Mouse (Mus musculus) limb, embryonic 10.5 days (tissue): ENCODE measurements at regions not wholly inside any gene's neighbourhood (a gene's known extent, or its start where the extent isn't known, plus 50 kb on each side); places are given as distances from the start of the nearest gene placed in this dataset.

Experiments
- DNase-seq: peaks from one replicate; pipeline ENCODE4 v3.0.0-alpha.2; 2017; ENCODE audit warnings: low spot score
- H3K27ac ChIP-seq: fragments of 300-500 bp; sonication (generic); 2 replicates; pipeline ENCODE4 v1.5.1; 2016; ENCODE audit warnings: mild to moderate bottlenecking
- H3K27me3 ChIP-seq: fragments of 300-500 bp; sonication (generic); 2 replicates; pipeline ENCODE4 v1.6.1; 2016; ENCODE audit warnings: low read depth, mild to moderate bottlenecking; ENCODE audit not compliant: poor library complexity, severe bottlenecking
- H3K36me3 ChIP-seq: fragments of 300-500 bp; sonication (generic); 2 replicates; pipeline ENCODE4 v1.6.1; 2016; ENCODE audit warnings: mild to moderate bottlenecking, moderate library complexity
- H3K4me1 ChIP-seq: fragments of 300-500 bp; sonication (generic); 2 replicates; pipeline ENCODE4 v1.6.1; 2016
- H3K4me3 ChIP-seq: fragments of 300-500 bp; sonication (generic); 2 replicates; pipeline ENCODE4 v1.5.1; 2016; ENCODE audit warnings: mild to moderate bottlenecking, moderate library complexity
- H3K9me3 ChIP-seq: fragments of 300-500 bp; sonication (generic); replicated peaks from 2 replicates; pipeline ENCODE4 v1.6.1; 2016; ENCODE audit warnings: mild to moderate bottlenecking
- WGBS: fragments of 180-500 bp; shearing (Covaris S2); methylation state at CpG from one replicate; pipeline ENCODE4 v1.1.7; 2016; 5-methylcytosine and 5-hydroxymethylcytosine counted together

GRCm38 (mm10) chr1:57032407-57032806, 54.0 kb upstream of the Satb2 start:
- Histone ChIP-seq H3K9me3 (no peaks in the 10 kb centered on the region), H3K27ac (no peak overlapping the region), H3K4me3 (no peak overlapping the region), H3K36me3 (no peaks in the 10 kb centered on the region), H3K27me3 (no peaks in the 10 kb centered on the region), H3K4me1 (no peaks in the 10 kb centered on the region)
- DNase-seq: no peak
- WGBS: 85% methylated on average over 2 of the region's 2 CpGs

DNA sequence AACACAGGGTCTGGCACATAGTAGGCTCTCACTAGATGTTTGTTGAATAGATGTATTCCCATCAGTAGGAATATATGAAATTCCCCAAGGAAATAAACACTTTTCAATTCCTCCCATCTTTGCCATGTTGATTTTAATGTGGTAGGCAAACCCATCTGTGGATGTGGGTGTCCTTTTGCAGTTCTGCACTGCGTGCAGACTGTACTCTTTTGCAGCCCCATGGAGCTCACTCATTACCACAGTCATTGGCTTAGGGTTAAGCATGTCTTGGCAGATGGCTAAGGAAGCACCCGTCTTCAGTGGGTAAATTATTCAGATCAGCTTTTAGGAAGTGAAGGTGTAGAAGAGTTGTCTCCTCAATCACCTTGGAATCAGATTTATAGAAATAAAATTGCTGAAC, 54.8 kb upstream of the Satb2 start:
- no peak for DNase-seq
- Histone ChIP-seq H3K27ac (no peak overlapping the region), H3K36me3 (no peaks in the 10 kb centered on the region), H3K27me3 (no peaks in the 10 kb centered on the region), H3K9me3 (no peaks in the 10 kb centered on the region), H3K4me1 (no peaks in the 10 kb centered on the region), H3K4me3 (no peak overlapping the region)
- 88% methylated on average over 2 of the region's 2 CpGs for WGBS

- DNase-seq: no peak
- Histone ChIP-seq H3K9me3 (no peaks in the 10 kb centered on the region), H3K4me1 (no peaks in the 10 kb centered on the region), H3K4me3 (no peak overlapping the region), H3K27ac (no peak overlapping the region), H3K36me3 (no peaks in the 10 kb centered on the region), H3K27me3 (no peaks in the 10 kb centered on the region)
- WGBS: 79% methylated on average over 6 of the region's 6 CpGs
These were observed 56.0 kb upstream of the Satb2 start for GRCm38 (mm10) chr1:57034411-57034810.

DNA sequence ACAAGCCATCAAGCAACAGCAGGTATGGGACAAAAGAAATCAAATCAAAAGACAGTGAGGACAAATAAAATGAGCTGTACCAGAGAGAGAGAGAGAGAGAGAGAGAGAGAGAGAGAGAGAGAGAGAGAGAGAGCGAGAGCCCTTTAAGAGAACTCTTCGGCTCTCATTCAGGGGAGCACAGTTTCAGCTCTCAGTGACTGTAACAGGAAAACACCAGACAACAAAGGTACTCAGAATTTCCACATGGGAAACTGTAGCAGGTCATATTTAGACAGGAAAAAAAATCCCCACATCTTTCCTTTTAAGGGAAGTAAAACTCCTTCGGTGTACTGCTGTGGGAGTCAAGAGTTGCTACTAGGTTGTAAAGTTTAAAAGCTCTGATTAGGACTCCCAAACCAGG, 57.9 kb upstream of the Satb2 start:
- Histone ChIP-seq H3K4me1 (no peaks in the 10 kb centered on the region), H3K27me3 (no peaks in the 10 kb centered on the region), H3K27ac (no peak overlapping the region), H3K4me3 (no peak overlapping the region), H3K36me3 (no peaks in the 10 kb centered on the region), H3K9me3 (no peaks in the 10 kb centered on the region)
- 76% methylated on average over 3 of the region's 3 CpGs for WGBS
- no peak for DNase-seq

DNA sequence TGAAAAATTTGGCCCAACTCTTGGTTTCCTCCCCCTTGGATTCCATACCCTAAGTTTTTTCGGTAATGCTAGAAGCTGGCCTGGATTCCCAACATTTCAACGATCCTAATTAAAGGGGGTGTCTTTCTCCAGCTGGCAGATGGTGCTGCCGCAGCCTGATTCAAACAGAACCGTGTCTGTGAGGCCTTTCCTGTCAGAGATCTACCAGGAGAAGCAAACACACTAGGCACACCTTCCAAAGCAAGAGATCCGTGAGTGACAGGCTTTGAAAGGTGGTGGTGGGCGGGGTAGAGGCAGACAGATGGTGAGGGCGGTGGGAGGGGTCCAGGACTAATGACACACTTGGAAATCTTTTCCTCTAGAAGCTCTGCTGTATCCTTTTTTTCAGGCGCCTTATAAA, 61.8 kb upstream of the Satb2 start:
- Histone ChIP-seq H3K27me3 (no peaks in the 10 kb centered on the region), H3K4me3 (no peak overlapping the region), H3K36me3 (no peaks in the 10 kb centered on the region), H3K9me3 (no peaks in the 10 kb centered on the region), H3K27ac (no peak overlapping the region), H3K4me1 (no peaks in the 10 kb centered on the region)
- 41% methylated on average over 8 of the region's 8 CpGs for WGBS
- DNase-seq: no peak

GRCm38 (mm10) chr1:57041578-57041977, 63.1 kb upstream of the Satb2 start:
- Histone ChIP-seq H3K4me1 (no peaks in the 10 kb centered on the region), H3K4me3 (no peak overlapping the region), H3K27ac (no peak overlapping the region), H3K9me3 (no peaks in the 10 kb centered on the region), H3K36me3 (no peaks in the 10 kb centered on the region), H3K27me3 (no peaks in the 10 kb centered on the region)
- no peak for DNase-seq

DNA sequence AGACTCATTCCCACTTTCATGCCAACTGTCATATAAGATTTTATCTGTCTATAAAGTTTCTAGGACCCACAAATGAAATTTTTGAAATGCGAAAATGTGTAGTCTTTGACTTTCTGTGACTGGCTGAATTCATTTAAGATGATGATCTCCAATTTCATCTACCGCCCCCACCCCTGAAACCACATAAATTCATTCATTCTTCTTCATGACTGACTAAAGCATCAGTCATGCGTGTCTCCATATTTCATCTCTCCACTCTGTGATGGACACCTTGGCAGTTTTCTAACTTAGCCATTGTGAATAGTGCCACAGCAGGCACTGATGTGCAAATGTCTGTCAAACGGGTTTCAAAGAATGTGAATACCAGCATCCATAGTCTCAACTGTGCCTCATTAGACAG, 75.4 kb upstream of the Satb2 start:
- no peak for DNase-seq
- no peaks in the 10 kb centered on the region for H3K36me3 ChIP-seq
- no peaks in the 10 kb centered on the region for H3K4me1 ChIP-seq
- H3K4me3 ChIP-seq: no peak overlapping the region
- H3K27ac ChIP-seq: no peak overlapping the region
- H3K9me3 ChIP-seq: no peaks in the 10 kb centered on the region
- 91% methylated on average over 4 of the region's 4 CpGs for WGBS
- no peaks in the 10 kb centered on the region for H3K27me3 ChIP-seq

DNA sequence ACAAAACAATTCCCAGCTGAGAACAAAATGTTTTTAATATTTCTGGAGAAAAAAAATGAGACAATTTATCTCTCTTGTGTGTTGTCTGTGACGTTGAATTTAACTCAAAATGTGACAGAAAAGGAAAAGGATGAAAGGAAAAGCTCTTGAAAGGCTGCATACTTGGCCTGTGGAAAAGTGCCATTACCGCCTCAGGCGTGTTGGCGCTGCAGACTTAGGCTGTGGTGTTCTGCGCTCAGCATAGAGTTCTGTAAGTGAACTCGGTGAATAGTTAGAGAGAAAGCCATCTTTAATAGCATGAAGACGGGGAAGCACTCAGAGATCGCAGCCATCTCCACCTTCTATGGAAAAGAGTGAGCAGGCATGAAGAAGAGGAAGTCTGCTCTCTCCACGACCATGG, 77.5 kb upstream of the Satb2 start:
- no peaks in the 10 kb centered on the region for H3K36me3 ChIP-seq

GRCm38 (mm10) chr1:57059216-57059615, 80.8 kb upstream of the Satb2 start:
- Histone ChIP-seq H3K4me3 (no peak overlapping the region), H3K36me3 (no peaks in the 10 kb centered on the region), H3K27me3 (no peaks in the 10 kb centered on the region), H3K9me3 (no peaks in the 10 kb centered on the region), H3K27ac (no peak overlapping the region), H3K4me1 (no peaks in the 10 kb centered on the region)
- no peak for DNase-seq
- WGBS: 91% methylated on average over 3 of the region's 3 CpGs

More for the DNA sequence above, 77.5 kb upstream of the Satb2 start:
- Histone ChIP-seq H3K27ac (no peak overlapping the region), H3K27me3 (no peaks in the 10 kb centered on the region), H3K4me1 (no peaks in the 10 kb centered on the region), H3K4me3 (no peak overlapping the region), H3K9me3 (no peaks in the 10 kb centered on the region)
- DNase-seq: no peak
- 89% methylated on average over 9 of the region's 9 CpGs for WGBS

GRCm38 (mm10) chr1:57075221-57075620, 96.8 kb upstream of the Satb2 start:
- H3K4me1 ChIP-seq: peaks cover 22% of the 10 kb centered on the region
- no peaks in the 10 kb centered on the region for H3K27me3 ChIP-seq
- no peak overlapping the region for H3K27ac ChIP-seq
- H3K36me3 ChIP-seq: no peaks in the 10 kb centered on the region
- H3K9me3 ChIP-seq: no peaks in the 10 kb centered on the region
- no peak overlapping the region for H3K4me3 ChIP-seq
- WGBS: 88% methylated on average over 3 of the region's 3 CpGs
- no peak for DNase-seq

GRCm38 (mm10) chr1:57076696-57077095, 98.2 kb upstream of the Satb2 start:
- no peak overlapping the region for H3K4me3 ChIP-seq
- WGBS: 65% methylated on average over 8 of the region's 8 CpGs
- H3K4me1 ChIP-seq: peaks cover 32% of the 10 kb centered on the region
- no peaks in the 10 kb centered on the region for H3K36me3 ChIP-seq
- peak; percentile 44 for DNase-seq
- no peaks in the 10 kb centered on the region for H3K9me3 ChIP-seq
- H3K27me3 ChIP-seq: 0 out of 2 replicates have a peak, but pooled peaks cover 3% of the 10 kb centered on the region
- no peak overlapping the region for H3K27ac ChIP-seq

DNA sequence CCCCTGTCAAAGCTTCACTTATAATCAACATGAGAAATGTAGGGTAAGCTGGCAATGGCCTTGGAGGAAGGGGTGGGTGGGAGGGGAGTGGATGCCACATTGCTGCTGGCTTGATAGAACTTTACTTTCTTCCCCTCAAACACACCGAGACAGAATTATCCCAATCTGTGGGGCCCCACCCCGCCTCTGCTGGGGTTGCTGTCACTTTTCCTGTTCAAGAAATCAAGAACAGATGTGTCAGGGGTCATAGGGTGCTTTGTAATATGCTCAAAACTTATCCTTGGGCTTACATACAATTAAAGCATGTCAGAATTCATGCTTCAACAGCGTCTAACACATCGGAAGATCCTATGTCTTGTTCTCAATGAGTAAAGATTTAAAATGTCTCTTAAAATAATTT, 101.9 kb upstream of the Satb2 start:
- Histone ChIP-seq H3K27ac (no peak overlapping the region), H3K4me3 (no peak overlapping the region), H3K36me3 (no peaks in the 10 kb centered on the region), H3K4me1 (peaks cover 45% of the 10 kb centered on the region), H3K9me3 (no peaks in the 10 kb centered on the region), H3K27me3 (peaks cover 3% of the 10 kb centered on the region; the same call in 1 of the 2 replicates)
- DNase-seq: no peak
- WGBS: 25% methylated on average over 4 of the region's 4 CpGs

- H3K9me3 ChIP-seq: no peaks in the 10 kb centered on the region
- peaks cover 30% of the 10 kb centered on the region for H3K4me1 ChIP-seq
- no peaks in the 10 kb centered on the region for H3K36me3 ChIP-seq
- 80% methylated on average over 17 of the region's 17 CpGs for WGBS
- no peak for DNase-seq
- peaks cover 3% of the 10 kb centered on the region; the same call in 1 of the 2 replicates for H3K27me3 ChIP-seq
- H3K4me3 ChIP-seq: no peak overlapping the region
- no peak overlapping the region for H3K27ac ChIP-seq
These were observed 104.7 kb upstream of the Satb2 start for GRCm38 (mm10) chr1:57083134-57083533.

- peaks cover 30% of the 10 kb centered on the region for H3K4me1 ChIP-seq
- no peaks in the 10 kb centered on the region for H3K36me3 ChIP-seq
- peaks cover 6% of the 10 kb centered on the region; the same call in 1 of the 2 replicates for H3K27me3 ChIP-seq
- H3K4me3 ChIP-seq: no peak overlapping the region
- DNase-seq: no peak
- no peak overlapping the region for H3K27ac ChIP-seq
- H3K9me3 ChIP-seq: no peaks in the 10 kb centered on the region
- 89% methylated on average over 6 of the region's 6 CpGs for WGBS
These were observed 105.2 kb upstream of the Satb2 start for GRCm38 (mm10) chr1:57083540-57084083.
